Mouse (Mus musculus): ENCODE data around the gene A730015C16Rik.

DNA sequence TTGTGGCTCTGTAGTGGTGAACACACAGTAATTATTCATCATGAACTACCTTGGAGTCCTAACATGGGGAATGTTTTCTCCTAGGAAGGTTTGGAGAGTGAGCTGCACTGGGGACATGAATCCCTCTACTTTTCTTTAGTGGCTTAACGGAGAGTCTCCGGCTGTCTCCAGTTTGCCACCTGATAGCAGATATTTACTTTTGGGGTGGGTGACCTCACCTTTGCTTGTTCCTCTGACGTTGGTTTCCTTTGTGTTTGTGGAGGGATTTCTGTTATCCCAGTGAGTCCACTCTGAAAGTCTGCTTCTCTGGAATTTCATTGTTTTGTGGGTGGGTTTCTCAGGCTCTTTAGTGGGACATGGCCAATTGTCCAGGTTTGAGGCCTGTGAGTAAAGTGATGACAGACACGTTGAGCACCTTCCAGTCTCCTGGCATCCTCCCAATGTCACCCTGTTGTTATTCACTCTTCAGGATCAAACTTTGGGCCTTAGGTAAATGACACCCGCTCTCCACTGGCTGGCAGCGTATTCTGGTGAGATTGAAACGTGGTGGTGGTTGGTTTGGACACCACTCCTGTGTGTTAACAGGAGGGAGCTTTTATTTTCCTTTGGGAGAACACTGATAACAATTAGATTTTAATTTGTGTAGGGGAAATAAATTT lies 6.4 kb downstream of the A730015C16Rik start:
- TF ChIP-seq POLR2A (IDR thresholded peaks at IDR 0.05; ENCODE audit: borderline replicate concordance, extremely low read depth, low read depth, low read length) = no peak
- TF ChIP-seq CTCF (IDR thresholded peaks at IDR 0.05; ENCODE audit: insufficient read depth, low read length) = no peak

Data from lung, adult 2 months (tissue).